Mouse (Mus musculus): ENCODE data around the gene Chpt1.
"Not testable (repeated sequence)": the region's sequence is repeated elsewhere in the genome, so short reads cannot be mapped to it uniquely, and the experiment has no call there.

The Chpt1 gene

DNA sequence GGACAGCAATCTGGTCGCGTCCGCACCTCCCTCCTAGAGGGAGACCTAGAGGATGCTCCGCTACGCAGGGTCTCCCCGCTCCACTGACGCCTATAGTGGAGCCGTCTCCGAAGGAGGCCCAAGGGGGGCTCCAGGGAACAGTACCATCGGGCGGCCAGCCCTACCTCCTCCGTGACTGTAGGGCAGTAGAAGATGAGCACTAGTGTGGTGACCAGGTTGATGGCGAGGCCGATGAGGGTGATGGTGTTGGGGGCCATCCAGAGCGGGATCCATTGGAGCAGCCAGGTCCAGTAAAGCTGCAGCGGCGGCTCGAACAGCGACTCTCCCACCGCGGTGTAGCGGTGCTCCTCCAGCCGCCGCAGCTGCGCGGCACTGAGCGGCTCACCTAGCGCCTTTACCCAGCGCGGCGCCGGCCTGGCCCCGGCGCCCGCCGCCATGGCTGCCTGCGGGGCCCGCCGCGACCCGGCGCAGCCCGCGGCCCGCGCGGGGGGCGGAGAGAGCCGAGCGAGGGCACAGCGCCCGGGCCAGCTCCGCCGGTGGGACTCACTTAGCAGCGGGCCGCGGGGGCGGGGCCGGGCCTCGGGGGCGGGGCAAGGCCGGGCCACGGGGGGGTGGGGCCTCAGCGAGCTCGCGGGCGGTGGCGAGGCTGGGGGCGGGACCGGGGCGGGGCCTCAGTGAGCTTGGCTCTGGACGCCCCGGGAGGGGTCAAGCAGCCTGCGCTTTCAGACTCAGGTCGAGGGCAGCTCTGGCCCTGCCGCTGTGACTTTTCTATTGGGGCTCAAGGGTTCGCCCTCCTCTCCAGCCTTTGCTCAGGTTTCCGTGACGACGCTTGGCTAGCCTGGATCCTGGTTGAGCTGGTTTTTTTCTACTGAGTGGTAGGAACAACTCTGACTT lies at the start of gene Chpt1:
Gene Chpt1, minus strand, starts transcription at position 653 of the 894 bp plus-strand sequence.
- DNase-seq: peak; percentile 77 to 86

- DNase-seq: no peak
Measured at GRCm38 (mm10) chr10:88552738-88553137, 48.9 kb upstream of the Chpt1 start.

GRCm38 (mm10) chr10:88550225-88550624 lies 46.4 kb upstream of the Chpt1 start:
- no peak for DNase-seq

DNA sequence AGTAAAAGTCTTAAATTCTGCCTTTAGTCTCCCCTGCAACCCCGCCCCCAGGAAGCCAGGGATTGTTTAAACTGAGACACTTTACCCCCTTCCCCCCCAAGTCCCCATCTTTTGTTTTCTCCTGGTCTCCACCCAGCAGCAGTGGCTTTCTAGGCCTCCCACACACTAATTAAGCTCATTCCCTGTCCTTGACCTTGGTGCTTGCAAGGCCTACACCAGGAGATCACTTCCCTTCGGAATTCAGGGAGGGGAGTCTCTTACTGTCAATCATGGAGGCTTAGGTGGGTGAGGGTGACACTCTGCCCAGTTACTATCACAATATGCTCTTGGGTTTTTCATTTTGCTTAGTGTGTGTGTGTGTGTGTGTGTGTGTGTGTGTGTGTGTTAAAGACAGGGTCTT lies 43.8 kb upstream of the Chpt1 start:
- no peak for DNase-seq

DNA sequence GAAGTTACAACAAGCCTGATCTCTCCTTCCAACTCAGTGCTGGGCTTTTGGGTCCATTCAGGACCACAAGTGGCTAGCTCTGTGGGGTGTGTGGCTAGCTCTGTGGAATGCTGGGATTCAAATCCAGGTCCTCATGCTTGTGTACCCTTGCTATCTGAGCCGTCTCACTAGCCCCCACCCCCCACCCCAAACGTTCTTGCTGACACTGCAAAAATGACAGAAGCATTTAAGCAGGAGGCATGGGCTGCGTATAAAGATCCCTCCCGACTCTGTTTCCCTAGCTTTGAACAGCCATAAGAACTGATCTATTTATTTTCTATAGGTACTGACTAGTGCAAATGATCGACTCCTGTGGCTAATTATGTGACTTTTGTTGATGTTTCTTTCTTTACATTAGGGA lies 26.8 kb upstream of the Chpt1 start:
- no peak for DNase-seq

- no peak for DNase-seq
Measured at GRCm38 (mm10) chr10:88524016-88524415, 20.1 kb upstream of the Chpt1 start.

DNA sequence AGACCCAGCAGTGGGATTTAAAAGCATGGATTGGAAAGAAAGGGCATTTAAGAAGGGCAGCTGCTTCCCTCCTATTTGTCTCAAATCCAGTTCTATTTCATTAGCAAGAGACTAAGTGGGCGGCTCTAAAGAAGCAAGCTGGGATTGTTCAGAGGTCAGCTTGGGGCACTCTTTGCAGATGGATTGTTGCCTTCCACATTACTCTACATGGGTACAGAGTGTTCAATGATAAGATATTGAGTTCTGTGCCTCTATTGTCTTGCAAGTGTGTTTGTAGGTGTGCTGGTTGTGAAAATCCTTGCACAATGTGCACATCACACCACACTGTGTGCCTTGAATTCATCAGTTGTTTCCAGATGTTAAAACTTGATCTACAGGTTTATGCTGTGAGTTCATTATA lies 19.3 kb upstream of the Chpt1 start:
- DNase-seq: no peak

GRCm38 (mm10) chr10:88522795-88523194 lies 18.9 kb upstream of the Chpt1 start:
- DNase-seq: no peak

DNA sequence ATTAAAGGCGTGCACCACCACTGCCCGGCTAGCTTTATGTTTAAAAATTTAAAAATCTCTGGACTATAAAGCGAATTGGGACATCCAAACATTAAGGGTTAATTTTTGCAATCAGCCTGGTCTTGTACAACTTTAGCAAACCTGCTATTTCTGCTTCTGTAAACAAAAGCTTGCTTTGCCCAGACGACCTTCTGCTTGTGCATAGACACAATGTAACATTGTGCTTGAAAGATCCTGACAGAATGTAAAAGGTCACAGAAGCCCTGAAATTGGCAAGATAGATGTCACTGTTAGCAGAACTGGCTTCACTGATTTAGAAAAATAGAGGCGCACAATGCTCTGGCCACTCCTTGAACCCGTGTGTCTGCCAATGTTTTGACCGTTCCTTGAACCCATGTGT lies 11.2 kb upstream of the Chpt1 start:
- DNase-seq: not testable (repeated sequence)

DNA sequence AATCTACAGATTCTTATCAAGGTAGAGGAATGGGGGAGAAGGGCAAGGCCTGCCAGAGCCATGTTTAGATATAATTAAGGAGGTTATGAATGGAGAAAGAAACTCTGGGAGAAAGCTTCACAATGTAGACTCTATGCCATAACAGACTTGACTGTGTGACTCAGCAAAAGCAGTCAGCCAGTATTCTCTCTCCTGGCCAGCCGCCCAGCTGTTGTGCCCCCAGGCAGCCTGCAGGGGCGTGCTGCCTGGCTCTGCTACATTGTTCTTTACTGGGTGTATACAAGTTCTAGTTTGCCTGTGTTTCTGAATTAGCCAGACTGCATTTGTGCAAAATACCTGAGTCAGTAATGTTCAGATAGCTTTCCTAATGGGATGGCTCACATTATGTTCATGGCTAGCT lies 10.6 kb upstream of the Chpt1 start:
- no peak for DNase-seq

- DNase-seq: no peak
Measured at GRCm38 (mm10) chr10:88513574-88514135, 9.8 kb upstream of the Chpt1 start.

GRCm38 (mm10) chr10:88511355-88511754 lies 7.5 kb upstream of the Chpt1 start:
- DNase-seq: no peak

- DNase-seq: no peak
Measured at GRCm38 (mm10) chr10:88510503-88511271, 6.8 kb upstream of the Chpt1 start.

DNA sequence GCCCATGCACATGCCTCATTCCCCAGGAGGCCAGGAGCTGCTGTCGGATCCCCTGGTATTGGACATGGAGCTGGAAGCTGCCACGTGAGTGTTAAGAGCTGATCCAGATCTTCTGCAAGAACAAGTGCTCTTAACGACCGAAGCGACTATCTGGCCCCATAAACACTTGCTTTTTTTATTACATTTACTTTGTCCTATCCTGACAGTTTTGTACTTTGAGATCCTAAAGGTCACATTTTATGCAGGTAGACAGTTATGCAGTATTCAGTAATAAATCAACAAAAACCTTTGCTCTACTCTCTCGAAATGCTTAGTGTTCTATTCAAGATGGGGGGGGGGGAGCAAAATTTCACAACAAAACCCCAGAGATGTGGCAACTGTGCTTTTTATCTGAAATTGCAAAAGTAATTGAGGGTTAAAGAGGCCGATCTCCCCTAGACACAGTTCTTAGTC lies 3.8 kb upstream of the Chpt1 start:
- no peak for DNase-seq

GRCm38 (mm10) chr10:88505256-88505655 lies 1.4 kb upstream of the Chpt1 start:
- DNase-seq: no peak

GRCm38 (mm10) chr10:88504481-88504880 lies 608 bp upstream of the Chpt1 start:
- DNase-seq: no peak

- no peak for DNase-seq
Measured at GRCm38 (mm10) chr10:88502919-88503318, 954 bp downstream of the Chpt1 start.

GRCm38 (mm10) chr10:88501886-88502765 lies 1.7 kb downstream of the Chpt1 start:
- DNase-seq: no peak

GRCm38 (mm10) chr10:88501370-88501769 lies 2.5 kb downstream of the Chpt1 start:
- no peak for DNase-seq

- DNase-seq: no peak
Measured at GRCm38 (mm10) chr10:88499993-88500392, 3.9 kb downstream of the Chpt1 start.

DNA sequence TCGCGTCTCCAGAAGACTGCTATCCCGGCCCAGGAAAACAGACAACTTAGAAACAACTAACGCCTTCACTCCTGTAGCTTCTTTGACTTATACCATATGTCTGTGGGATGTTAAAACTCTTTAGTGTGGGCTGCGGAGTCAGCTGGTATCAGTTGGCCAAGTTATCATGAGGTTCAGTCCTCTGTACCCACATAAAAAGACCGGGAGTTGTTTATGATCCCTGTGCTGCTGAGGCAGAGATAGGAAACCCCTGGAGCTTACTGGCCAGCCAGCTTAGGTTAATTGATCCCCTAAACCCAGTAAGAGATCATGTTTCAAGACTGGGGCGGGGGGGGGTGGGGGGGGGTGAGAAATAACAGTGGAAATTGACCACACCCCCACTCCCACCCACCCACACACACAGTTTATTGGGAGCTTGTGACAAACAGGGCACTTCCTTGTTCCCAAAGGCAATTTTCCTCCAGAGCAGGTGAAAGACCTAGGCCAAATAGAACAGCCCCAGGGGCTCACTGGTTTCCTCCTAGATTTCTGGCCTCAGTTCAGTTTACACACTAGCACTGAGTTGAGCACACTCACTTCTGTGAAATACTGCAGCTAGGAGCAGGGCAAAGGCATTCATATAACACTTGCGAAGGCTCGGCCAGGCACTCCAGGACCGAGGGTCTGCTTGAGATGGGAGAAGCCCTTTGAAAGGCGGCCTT lies 6.9 kb downstream of the Chpt1 start:
- no peak for DNase-seq
